Mouse (Mus musculus) thymus, adult 2 months (tissue): ENCODE results near the gene Far1. TPM values are rescaled to one million over a fixed set of nuclear protein-coding genes. Genes with fewer than 3 reads are reported as not detected.

Experiments
- DNase-seq: peaks from one replicate; pipeline ENCODE4 v3.0.0; 2021
- H3K27ac ChIP-seq: fragments of 200-500 bp; 2 replicates; pipeline ENCODE4 v1.5.1; 2012; ENCODE audit warnings: low read length, control low read depth; ENCODE audit not compliant: control insufficient read depth, insufficient read depth
- H3K27me3 ChIP-seq: fragments of 200-500 bp; 2 replicates; pipeline ENCODE4 v1.6.1; 2012; ENCODE audit warnings: mild to moderate bottlenecking, low read length, moderate library complexity, mixed read lengths; ENCODE audit not compliant: control insufficient read depth, insufficient read depth
- H3K36me3 ChIP-seq: fragments of 200-500 bp; 2 replicates; pipeline ENCODE4 v1.6.1; 2012; ENCODE audit warnings: mild to moderate bottlenecking, low read length, moderate library complexity; ENCODE audit not compliant: control insufficient read depth, insufficient read depth
- H3K4me1 ChIP-seq: fragments of 200-500 bp; replicated peaks from 2 replicates; pipeline ENCODE4 v1.6.1; 2012; ENCODE audit warnings: low read length; ENCODE audit not compliant: control insufficient read depth, insufficient read depth
- H3K4me3 ChIP-seq: fragments of 200-500 bp; 2 replicates; pipeline ENCODE4 v1.5.1; 2012; ENCODE audit warnings: mild to moderate bottlenecking, low read length, control low read depth, moderate library complexity; ENCODE audit not compliant: control insufficient read depth, insufficient read depth
- CTCF ChIP-seq: fragments of 200-500 bp; IDR thresholded peaks from 2 replicates; pipeline ENCODE4 v1.5.1; 2012; ENCODE audit warnings: mild to moderate bottlenecking, control low read depth, low read length, moderate library complexity, borderline replicate concordance; ENCODE audit not compliant: control insufficient read depth, poor library complexity, insufficient read depth; ENCODE audit errors: extremely low read depth
- POLR2A ChIP-seq: fragments of 200-500 bp; IDR thresholded peaks from 2 replicates; pipeline ENCODE4 v1.6.1; 2012; ENCODE audit warnings: mild to moderate bottlenecking, low read length, control low read depth, moderate library complexity; ENCODE audit not compliant: control insufficient read depth, poor library complexity, insufficient read depth; ENCODE audit errors: extremely low read depth
- WGBS: fragments of 180-500 bp; shearing (Covaris S2); methylation state at CpG from one replicate; pipeline ENCODE4 v1.1.7; 2018; 5-methylcytosine and 5-hydroxymethylcytosine counted together
- polyA plus RNA-seq: library from polyadenylated mRNA; depleted of rRNA; stranded (reverse); fragments of >200 nt; gene quantifications from 2 replicates; pipeline ENCODE4 v1.2.3, GENCODE M21; 2012

Far1 gene
- polyA plus RNA-seq, 1 experiment = 16.8 TPM

DNA sequence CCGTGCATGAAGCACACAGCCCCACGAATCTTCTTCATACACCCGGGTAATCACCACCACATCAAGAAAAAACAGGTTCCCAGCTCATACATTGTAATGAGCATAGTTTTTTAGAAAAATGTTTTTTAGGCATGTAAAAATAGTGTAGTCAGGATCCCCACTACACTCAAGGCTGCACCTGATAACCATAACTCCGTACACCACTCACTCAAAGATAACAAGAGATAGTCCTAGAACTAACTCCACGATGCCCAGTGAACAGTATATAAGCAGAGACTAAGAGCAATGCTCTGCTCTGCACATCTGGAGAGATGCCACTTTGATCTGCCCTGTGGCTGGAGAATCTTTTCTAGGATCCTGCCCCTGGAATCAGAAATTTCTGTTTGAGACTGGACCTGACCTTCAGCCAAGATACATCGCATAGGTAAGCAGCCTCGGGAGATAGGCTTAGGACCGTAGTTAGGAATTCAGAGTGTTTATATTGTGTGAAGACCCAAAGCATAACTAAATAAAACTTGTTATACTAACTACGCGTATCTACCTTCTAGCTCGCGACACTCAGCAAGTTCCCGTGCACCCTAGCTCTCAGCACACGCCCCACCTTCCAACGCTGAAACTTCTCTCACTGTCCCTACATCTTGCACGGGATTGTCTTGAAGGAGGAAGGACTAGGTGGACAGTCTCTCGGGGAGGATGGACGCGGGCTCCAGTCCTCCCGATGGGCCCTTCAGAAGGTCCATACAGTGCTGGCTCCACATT is 928 bp upstream of the Far1 start:
- Histone ChIP-seq H3K4me3 (peak overlapping the region; percentile 78), H3K36me3 (no peaks in the 10 kb centered on the region), H3K27ac (peak overlapping the region; percentile 2; the same call in 1 of the 2 replicates), H3K4me1 (0 out of 2 replicates have a peak, but pooled peaks cover 6% of the 10 kb centered on the region), H3K27me3 (no peaks in the 10 kb centered on the region)
- no peak for DNase-seq
- WGBS = 13% methylated on average over 20 of the region's 20 CpGs
- TF ChIP-seq CTCF = no peak
- no peak for TF ChIP-seq POLR2A

DNA sequence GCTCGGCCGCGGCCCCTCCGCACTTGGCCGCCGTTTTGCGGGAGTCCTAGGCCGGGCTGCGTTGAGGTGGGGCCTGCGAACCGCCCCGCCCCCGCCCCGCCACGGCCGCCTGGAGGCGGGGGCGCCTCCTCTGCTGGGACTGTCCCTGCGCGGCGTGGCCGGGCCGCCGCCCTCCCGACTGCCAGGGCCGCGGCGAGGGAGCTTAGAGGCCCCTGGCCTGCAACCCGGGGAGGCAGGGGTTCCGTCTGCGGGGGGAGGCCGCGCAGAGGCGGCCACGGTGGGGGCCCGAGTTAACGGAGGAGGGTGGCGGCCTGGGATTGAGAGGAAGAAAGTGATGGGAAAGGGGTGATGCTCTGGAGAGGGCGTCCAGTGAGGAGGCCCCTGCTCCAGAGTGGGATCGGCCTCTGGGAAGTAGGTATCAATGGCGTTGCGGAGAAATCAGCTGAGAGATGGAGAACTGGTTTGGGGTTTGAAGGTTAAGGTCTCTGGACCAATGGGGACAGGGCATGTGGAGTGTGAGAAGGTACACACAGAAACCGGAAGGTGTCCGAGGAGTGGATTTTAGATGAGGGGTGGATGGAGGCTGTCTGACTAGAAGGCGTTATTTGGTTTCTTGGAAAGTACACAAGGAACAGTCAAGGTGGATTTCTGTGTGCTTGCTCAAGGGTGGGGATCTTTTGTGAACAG is 472 bp downstream of the Far1 start:
- Histone ChIP-seq H3K36me3 (no peaks in the 10 kb centered on the region), H3K27me3 (no peaks in the 10 kb centered on the region), H3K4me1 (0 out of 2 replicates have a peak, but pooled peaks cover 6% of the 10 kb centered on the region), H3K4me3 (peak overlapping the region; percentile 78), H3K27ac (peak overlapping the region; percentile 4; the same call in 1 of the 2 replicates)
- no peak for DNase-seq
- whole genome bisulfite sequencing = 2% methylated on average over 45 of the region's 45 CpGs
- no peak for TF ChIP-seq POLR2A
- no peak; the same call in 1 of the 2 replicates for TF ChIP-seq CTCF

DNA sequence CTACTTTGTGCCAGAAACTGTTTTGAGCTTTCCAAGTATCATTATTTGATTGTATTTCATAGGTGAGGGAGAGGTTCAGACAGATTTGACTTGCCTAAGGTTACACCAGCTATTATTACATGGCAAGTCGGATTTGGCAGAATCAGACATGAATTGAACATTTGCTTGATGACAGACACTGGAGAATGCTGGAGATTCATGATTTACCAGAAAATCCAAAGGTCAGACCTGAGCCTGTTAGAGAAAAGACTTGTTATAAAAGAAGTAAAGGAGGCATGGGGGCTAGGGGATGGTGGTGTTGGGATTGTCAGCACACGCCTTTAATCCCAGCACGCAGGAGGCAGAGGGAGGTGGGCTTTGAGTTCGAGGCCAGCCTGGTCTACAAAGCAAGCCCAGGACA is 2.2 kb downstream of the Far1 start:
- no peaks in the 10 kb centered on the region for H3K27me3 ChIP-seq
- no peak overlapping the region for H3K4me3 ChIP-seq
- H3K36me3 ChIP-seq = no peaks in the 10 kb centered on the region
- no peak overlapping the region for H3K27ac ChIP-seq
- 0 out of 2 replicates have a peak, but pooled peaks cover 6% of the 10 kb centered on the region for H3K4me1 ChIP-seq
- 98% methylated on average over 4 of the region's 4 CpGs for WGBS
- no peak for DNase-seq
- TF ChIP-seq POLR2A (no peak), CTCF (no peak)

DNA sequence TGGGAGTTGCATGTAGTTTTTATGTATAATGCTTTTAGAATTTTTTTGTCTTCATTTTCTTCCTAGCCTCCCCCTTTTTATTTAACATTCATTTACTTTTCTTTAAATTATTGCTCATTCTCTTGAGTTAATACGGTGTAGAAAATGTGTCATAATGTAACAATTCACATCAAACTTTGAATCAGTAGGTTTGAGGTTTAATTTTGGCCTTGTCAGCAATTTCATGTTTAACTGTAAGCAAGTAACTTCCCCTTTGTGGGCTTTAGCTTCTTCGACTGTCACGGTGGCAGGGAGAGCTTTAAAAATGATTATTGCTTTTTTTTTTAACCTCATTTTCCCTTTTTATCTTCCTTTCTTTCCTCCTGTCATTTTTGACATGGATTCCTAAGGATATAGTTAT is 4.8 kb downstream of the Far1 start:
- DNase-seq = no peak
- 7% methylated on average over 3 of the region's 3 CpGs for whole genome bisulfite sequencing
- TF ChIP-seq POLR2A (no peak), CTCF (no peak)
- no peak overlapping the region for H3K27ac ChIP-seq
- no peaks in the 10 kb centered on the region for H3K36me3 ChIP-seq
- 0 out of 2 replicates have a peak, but pooled peaks cover 6% of the 10 kb centered on the region for H3K4me1 ChIP-seq
- H3K4me3 ChIP-seq = no peak overlapping the region
- H3K27me3 ChIP-seq = no peaks in the 10 kb centered on the region

DNA sequence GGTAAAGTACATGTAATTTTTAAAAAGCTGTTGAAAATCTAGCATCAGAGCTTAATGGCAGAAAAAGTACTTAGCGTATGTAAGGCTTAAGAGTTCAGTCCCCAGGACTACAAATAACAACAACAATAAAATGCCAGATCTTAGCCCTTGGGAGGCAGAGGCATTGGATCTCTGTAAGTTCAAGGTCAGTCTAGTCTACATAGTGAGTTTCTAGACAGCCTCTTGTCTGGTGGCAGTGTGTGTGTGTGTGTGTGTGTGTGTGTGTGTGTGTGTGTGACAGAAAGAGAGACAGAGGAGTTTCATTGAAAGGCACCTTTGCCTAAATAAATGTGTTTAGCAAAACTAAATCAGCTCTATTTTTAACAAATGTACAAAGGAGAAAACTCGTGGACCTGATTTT is 5.3 kb downstream of the Far1 start:
- TF ChIP-seq CTCF = no peak
- TF ChIP-seq POLR2A = no peak
- Histone ChIP-seq H3K4me3 (no peak overlapping the region), H3K4me1 (0 out of 2 replicates have a peak, but pooled peaks cover 6% of the 10 kb centered on the region), H3K36me3 (no peaks in the 10 kb centered on the region), H3K27me3 (no peaks in the 10 kb centered on the region), H3K27ac (no peak overlapping the region)
- WGBS = 71% methylated on average over 2 of the region's 2 CpGs
- DNase-seq = no peak

DNA sequence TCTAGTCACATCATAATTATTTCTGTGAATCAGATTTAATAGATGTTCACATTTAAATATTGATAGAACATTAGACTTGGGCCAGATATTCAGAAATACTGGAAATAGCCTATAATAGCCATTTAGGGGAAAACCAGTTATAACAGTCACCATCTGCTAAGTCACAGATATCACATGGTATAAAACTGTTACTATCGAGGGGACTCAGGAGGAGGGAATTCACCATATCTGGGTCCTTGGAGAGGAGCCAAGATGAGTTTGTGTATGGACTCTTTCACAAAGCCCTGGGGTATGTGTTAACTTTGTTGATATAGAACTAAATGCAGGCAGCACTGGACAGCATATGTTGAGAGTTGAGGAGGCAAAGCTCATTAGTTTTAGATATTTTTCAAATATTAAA is 29.5 kb downstream of the Far1 start:
- 94% methylated on average over 1 of the region's 1 CpGs for WGBS
- TF ChIP-seq CTCF = no peak
- TF ChIP-seq POLR2A = no peak
- Histone ChIP-seq H3K4me1 (no peaks in the 10 kb centered on the region), H3K27ac (no peak overlapping the region), H3K36me3 (peaks cover 11% of the 10 kb centered on the region; the same call in 1 of the 2 replicates), H3K27me3 (no peaks in the 10 kb centered on the region), H3K4me3 (no peak overlapping the region)
- no peak for DNase-seq

DNA sequence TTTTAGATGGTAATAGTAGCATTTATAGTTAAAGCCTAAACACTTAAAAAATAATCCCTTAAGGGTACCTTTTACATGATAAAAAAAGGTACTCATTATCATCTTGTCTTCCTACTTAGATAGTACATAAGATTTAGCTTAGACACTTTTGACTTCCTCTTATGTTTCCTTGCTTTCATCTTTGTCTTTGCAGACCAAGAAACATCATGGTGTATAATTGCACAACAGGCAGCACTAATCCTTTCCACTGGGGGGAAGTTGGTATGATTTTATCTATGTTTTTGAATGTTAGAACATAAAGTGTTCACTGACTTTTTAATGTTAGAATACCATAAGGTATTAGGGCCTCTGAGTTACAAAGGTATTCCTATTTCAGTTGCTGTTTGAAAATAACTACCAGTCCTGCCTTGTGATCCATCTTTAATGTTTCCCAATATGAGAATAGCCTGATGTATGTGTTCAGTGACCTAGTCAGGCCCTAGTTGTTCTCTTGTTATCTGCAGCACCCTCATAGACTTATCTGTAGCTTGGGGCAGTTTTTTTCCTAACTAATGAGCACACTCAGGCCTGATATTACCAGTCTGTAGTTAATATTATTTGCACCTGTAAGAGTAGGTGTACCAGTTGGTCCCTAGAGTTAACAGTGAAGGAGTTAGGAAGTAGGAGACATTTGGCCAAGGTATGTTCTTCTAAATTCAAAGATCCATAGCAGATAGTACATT is 38.3 kb downstream of the Far1 start:
- Histone ChIP-seq H3K4me3 (no peak overlapping the region), H3K27me3 (no peaks in the 10 kb centered on the region), H3K36me3 (peaks cover 21% of the 10 kb centered on the region), H3K27ac (no peak overlapping the region), H3K4me1 (no peaks in the 10 kb centered on the region)
- DNase-seq = no peak
- TF ChIP-seq POLR2A (no peak), CTCF (no peak)
